Mouse (Mus musculus) heart, postnatal 0 days (tissue): ENCODE results near the gene Zfhx3.

ENCODE experiments used
- CTCF ChIP-seq: IDR thresholded peaks from 2 replicates; pipeline ENCODE4 v1.5.1; 2016; ENCODE audit warnings: antibody characterized with exemption, control low read depth, low read depth
- EP300 ChIP-seq: IDR thresholded peaks from 2 replicates; pipeline ENCODE4 v1.6.1; 2016; ENCODE audit warnings: antibody characterized with exemption, low read depth

GRCm38 (mm10) chr8:108450847-108451246, 508.4 kb downstream of the Zfhx3 start:
- no peak for TF ChIP-seq EP300
- TF ChIP-seq CTCF, result no peak
